Mouse (Mus musculus): ENCODE measurements around the gene Cnot3. TPM values are rescaled to one million over a fixed set of nuclear protein-coding genes. Genes with fewer than 3 reads are reported as not detected.
"Not testable (repeated sequence)": the region's sequence is repeated elsewhere in the genome, so short reads cannot be mapped to it uniquely, and the experiment has no call there.

The Cnot3 gene
- total and polyA plus RNA-seq, 2 experiments from 2014 or later: 26.0 to 26.4 TPM

DNA sequence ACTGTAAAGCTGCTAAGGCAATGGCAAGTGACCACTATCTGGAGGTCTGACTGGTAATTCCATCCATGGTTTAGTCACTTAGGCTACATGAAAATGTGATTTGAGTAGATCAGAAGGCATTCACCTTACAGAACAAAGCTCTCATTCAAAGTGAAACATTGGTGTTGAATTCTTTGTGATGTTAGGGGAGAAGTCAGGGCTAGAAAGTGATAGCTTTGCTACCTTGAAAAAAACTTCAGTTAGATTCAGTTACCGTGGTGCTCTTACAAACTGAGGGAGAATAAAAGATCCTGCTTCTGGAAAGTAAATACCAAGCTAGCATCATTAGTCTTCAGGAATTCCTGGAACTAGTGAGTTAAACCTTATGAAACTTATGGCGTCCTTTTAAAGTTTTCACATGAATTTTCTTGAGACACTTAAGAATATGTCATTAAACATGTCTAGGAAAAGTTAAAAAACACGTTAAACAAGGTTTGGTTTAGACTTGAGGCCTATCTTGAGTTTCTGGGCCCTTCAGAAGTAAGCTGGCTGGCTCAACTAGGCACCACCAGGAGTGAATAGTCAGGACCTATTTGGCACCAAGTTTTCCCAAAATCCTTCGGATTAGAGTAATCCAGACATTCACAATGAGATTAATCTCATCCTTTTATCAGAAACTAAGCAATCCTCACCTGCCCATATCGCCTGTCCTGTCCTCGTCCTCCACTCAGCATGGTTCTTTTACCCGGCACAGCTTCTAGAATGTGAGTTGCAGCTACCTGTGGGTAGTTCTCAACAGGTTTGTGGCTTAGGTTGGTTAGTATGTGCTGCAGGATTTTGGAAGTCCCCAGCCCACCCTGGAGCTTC is 62.7 kb downstream of the Cnot3 start:
- ATAC-seq (no peak), DNase-seq (ENCODE audit: low spot score) (no peak)
- H3K4me3 ChIP-seq (ENCODE audit: low read length): no peak overlapping the region
- peaks cover 10% of the 10 kb centered on the region for H3K4me1 ChIP-seq (ENCODE audit: insufficient read depth, low read length)
- TF ChIP-seq CTCF (IDR thresholded peaks at IDR 0.05; ENCODE audit: low read depth): no peak
- no peaks in the 10 kb centered on the region for H3K27me3 ChIP-seq (ENCODE audit: insufficient read depth, low read length)
- peaks cover 9% of the 10 kb centered on the region for H3K36me3 ChIP-seq (ENCODE audit: insufficient read depth, low read length)
- H3K27ac ChIP-seq: no peak overlapping the region
- no peak overlapping the region for H3K4me2 ChIP-seq (ENCODE audit: low read depth, low read length)
- no peaks in the 10 kb centered on the region for H3K9me3 ChIP-seq (ENCODE audit: low read length)
- H3K9ac ChIP-seq (replicated peaks; ENCODE audit: low read length): no peak overlapping the region
- 31% methylated on average over 7 of the region's 7 CpGs for WGBS

DNA sequence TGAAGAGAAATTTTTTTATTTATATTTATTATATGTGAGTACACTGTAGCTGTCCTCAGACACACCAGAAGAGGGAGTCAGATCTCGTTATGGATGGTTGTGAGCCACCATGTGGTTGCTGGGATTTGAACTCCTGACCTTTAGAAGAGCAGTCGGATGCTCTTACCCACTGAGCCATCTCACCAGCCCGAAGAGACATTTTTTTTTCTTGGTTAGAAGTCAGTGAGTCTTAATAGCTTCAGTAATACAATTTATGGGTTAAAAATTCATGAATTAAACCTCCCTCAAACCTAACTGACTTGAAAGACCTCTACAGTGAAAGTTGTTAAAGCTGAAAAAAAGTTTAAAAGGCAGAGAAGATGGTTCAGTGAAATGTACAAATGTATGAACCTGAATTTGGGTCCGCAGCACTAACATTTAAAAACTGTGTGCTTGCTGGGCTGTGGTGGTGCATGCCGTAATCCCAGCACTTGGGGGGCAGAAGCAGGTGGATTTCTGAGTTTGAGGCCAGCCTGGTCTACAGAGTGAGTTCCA is 63.4 kb downstream of the Cnot3 start:
- not testable (repeated sequence) for H3K4me3 ChIP-seq (ENCODE audit: low read length); H3K36me3 ChIP-seq (ENCODE audit: insufficient read depth, low read length); H3K9me3 ChIP-seq (ENCODE audit: low read length); ATAC-seq; H3K27ac ChIP-seq; DNase-seq (ENCODE audit: low spot score); H3K4me1 ChIP-seq (ENCODE audit: insufficient read depth, low read length); H3K4me2 ChIP-seq (ENCODE audit: low read depth, low read length); H3K9ac ChIP-seq (replicated peaks; ENCODE audit: low read length); H3K27me3 ChIP-seq (ENCODE audit: insufficient read depth, low read length)
- WGBS: 38% methylated on average over 5 of the region's 5 CpGs

DNA sequence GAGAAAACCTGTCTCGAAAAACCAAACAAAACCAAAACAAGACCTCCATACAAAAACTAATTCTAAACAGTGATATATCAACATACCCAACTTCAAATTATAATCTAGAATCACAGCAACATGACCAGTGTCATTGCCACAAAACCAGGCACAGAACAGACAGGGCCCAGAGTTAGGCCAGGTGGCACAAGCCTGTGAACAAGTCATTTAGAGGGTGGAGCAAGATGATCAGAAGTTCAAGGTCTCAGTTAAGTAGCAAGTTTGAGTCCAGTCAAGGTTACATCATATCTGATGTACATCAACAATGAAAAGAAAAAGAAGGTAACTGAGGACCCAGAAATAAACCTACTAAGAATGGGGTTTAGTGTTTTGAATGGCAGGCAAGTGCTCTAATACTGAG is 63.9 kb downstream of the Cnot3 start:
- WGBS: 54% methylated on average over 1 of the region's 1 CpGs
- Histone ChIP-seq H3K27ac (no peak overlapping the region), H3K4me2 (ENCODE audit: low read depth, low read length) (no peak overlapping the region), H3K9ac (replicated peaks; ENCODE audit: low read length) (no peak overlapping the region), H3K4me1 (ENCODE audit: insufficient read depth, low read length) (peaks cover 10% of the 10 kb centered on the region), H3K4me3 (ENCODE audit: low read length) (no peak overlapping the region), H3K27me3 (ENCODE audit: insufficient read depth, low read length) (no peaks in the 10 kb centered on the region), H3K36me3 (ENCODE audit: insufficient read depth, low read length) (peaks cover 9% of the 10 kb centered on the region), H3K9me3 (ENCODE audit: low read length) (no peaks in the 10 kb centered on the region)
- no peak for TF ChIP-seq CTCF (IDR thresholded peaks at IDR 0.05; ENCODE audit: low read depth)
- DNase-seq (ENCODE audit: low spot score) (no peak), ATAC-seq (no peak)

Small RNA genes within 50 kb of the gene (microRNA-seq; reads per million reads assigned to microRNA genes)
- 1.8 to 4.4 reads per million in 2 experiments for gene Mir3572

Other genes with a start within 250 kb of the Cnot3 start
- not detected in 2 replicates for gene Cacng6, start 221.1 kb upstream of the Cnot3 start, total RNA-seq (2014; rRNA removed)
- 0.26 and 0.28 TPM in 2 replicates for gene Cacng6, start 221.1 kb upstream of the Cnot3 start, polyA plus RNA-seq (2015; fragmentation: Nextera tagmentation; extraction: Ambion mirVana)
- gene Tarm1, start 142.6 kb upstream of the Cnot3 start, total RNA-seq (2014; rRNA removed): not detected in 2 replicates
- gene Tarm1, start 142.6 kb upstream of the Cnot3 start, polyA plus RNA-seq (2015; fragmentation: Nextera tagmentation; extraction: Ambion mirVana): 0.10 TPM in 1 of 2 replicates, not detected in the other
- 0.50 and 1.1 TPM in 2 replicates for gene Oscar, start 29.1 kb upstream of the Cnot3 start, total RNA-seq (2014; rRNA removed)
- gene Oscar, start 29.1 kb upstream of the Cnot3 start, polyA plus RNA-seq (2015; fragmentation: Nextera tagmentation; extraction: Ambion mirVana): 0.35 and 0.60 TPM in 2 replicates
- 235 and 572 TPM in 2 replicates for gene Ndufa3, start 27.9 kb upstream of the Cnot3 start, total RNA-seq (2014; rRNA removed)
- gene Ndufa3, start 27.9 kb upstream of the Cnot3 start, polyA plus RNA-seq (2015; fragmentation: Nextera tagmentation; extraction: Ambion mirVana): 664 and 717 TPM in 2 replicates
- 14.2 and 17.3 TPM in 2 replicates for gene Tfpt, start 15.3 kb upstream of the Cnot3 start, total RNA-seq (2014; rRNA removed)
- gene Tfpt, start 15.3 kb upstream of the Cnot3 start, polyA plus RNA-seq (2015; fragmentation: Nextera tagmentation; extraction: Ambion mirVana): 31.4 and 35.9 TPM in 2 replicates
- 48.6 and 50.8 TPM in 2 replicates for gene Prpf31, start 15.3 kb upstream of the Cnot3 start, total RNA-seq (2014; rRNA removed)
- 77.6 and 78.6 TPM in 2 replicates for gene Prpf31, start 15.3 kb upstream of the Cnot3 start, polyA plus RNA-seq (2015; fragmentation: Nextera tagmentation; extraction: Ambion mirVana)
- 2.2 and 3.6 TPM in 2 replicates for gene Leng1, start 20.6 kb downstream of the Cnot3 start, total RNA-seq (2014; rRNA removed)
- 10.9 and 13.2 TPM in 2 replicates for gene Leng1, start 20.6 kb downstream of the Cnot3 start, polyA plus RNA-seq (2015; fragmentation: Nextera tagmentation; extraction: Ambion mirVana)
- 3.5 and 4.2 TPM in 2 replicates for gene Tmc4, start 32.3 kb downstream of the Cnot3 start, total RNA-seq (2014; rRNA removed)
- 3.5 and 4.4 TPM in 2 replicates for gene Tmc4, start 32.3 kb downstream of the Cnot3 start, polyA plus RNA-seq (2015; fragmentation: Nextera tagmentation; extraction: Ambion mirVana)
- 408 and 417 TPM in 2 replicates for gene Tsen34, start 47.6 kb downstream of the Cnot3 start, total RNA-seq (2014; rRNA removed)
- gene Tsen34, start 47.6 kb downstream of the Cnot3 start, polyA plus RNA-seq (2015; fragmentation: Nextera tagmentation; extraction: Ambion mirVana): 254 and 255 TPM in 2 replicates
- gene Mboat7, start 48.3 kb downstream of the Cnot3 start, total RNA-seq (2014; rRNA removed): 212 and 229 TPM in 2 replicates
- gene Mboat7, start 48.3 kb downstream of the Cnot3 start, polyA plus RNA-seq (2015; fragmentation: Nextera tagmentation; extraction: Ambion mirVana): 117 and 119 TPM in 2 replicates
- gene Rps9, start 58.7 kb downstream of the Cnot3 start, total RNA-seq (2014; rRNA removed): 545 and 569 TPM in 2 replicates
- 743 and 752 TPM in 2 replicates for gene Rps9, start 58.7 kb downstream of the Cnot3 start, polyA plus RNA-seq (2015; fragmentation: Nextera tagmentation; extraction: Ambion mirVana)
- 0.37 TPM in 1 of 2 replicates, not detected in the other for gene Pirb, start 75.1 kb downstream of the Cnot3 start, total RNA-seq (2014; rRNA removed)
- 0.39 and 0.47 TPM in 2 replicates for gene Pirb, start 75.1 kb downstream of the Cnot3 start, polyA plus RNA-seq (2015; fragmentation: Nextera tagmentation; extraction: Ambion mirVana)
- not detected in 2 replicates for gene Gm15448, start 180.4 kb downstream of the Cnot3 start, total RNA-seq (2014; rRNA removed)
- not detected in 2 replicates for gene Gm15448, start 180.4 kb downstream of the Cnot3 start, polyA plus RNA-seq (2015; fragmentation: Nextera tagmentation; extraction: Ambion mirVana)
- not detected in 2 replicates for gene Pira2, start 199.8 kb downstream of the Cnot3 start, total RNA-seq (2014; rRNA removed)
- gene Pira2, start 199.8 kb downstream of the Cnot3 start, polyA plus RNA-seq (2015; fragmentation: Nextera tagmentation; extraction: Ambion mirVana): not detected in 2 replicates

Data from hindbrain, postnatal 0 days (tissue).